Mouse (Mus musculus): Measurements from ENCODE around the gene Ackr2. TPM values are rescaled to one million over a fixed set of nuclear protein-coding genes. Genes with fewer than 3 reads are reported as not detected.

Gene Ackr2
- total RNA-seq, 2 experiments from 2014 or later = 2.5 to 3.7 TPM

DNA sequence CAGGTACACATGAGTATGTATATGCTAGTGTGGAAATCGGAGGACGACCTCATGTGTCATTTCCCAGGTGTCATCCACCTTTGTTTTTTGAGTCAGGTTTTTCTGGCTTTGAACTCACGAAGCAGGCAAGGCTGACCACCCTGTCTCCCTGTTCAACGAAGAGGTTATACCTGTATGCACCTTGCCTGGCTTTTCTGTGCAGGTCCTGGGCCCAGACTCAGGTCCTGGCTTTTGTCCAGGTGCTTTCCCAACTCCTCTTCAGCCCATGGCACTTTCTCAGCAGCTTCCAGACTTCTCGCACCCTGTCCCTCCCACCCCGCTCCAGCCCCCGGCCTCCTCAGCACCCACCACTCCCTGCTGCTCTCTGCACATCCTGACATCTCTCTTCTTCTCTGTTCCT is 13.0 kb downstream of the Ackr2 start:
- intact Hi-C loops (cut with DNase I) = no loop called here
- no peak for DNase-seq (ENCODE audit: low spot score)

DNA sequence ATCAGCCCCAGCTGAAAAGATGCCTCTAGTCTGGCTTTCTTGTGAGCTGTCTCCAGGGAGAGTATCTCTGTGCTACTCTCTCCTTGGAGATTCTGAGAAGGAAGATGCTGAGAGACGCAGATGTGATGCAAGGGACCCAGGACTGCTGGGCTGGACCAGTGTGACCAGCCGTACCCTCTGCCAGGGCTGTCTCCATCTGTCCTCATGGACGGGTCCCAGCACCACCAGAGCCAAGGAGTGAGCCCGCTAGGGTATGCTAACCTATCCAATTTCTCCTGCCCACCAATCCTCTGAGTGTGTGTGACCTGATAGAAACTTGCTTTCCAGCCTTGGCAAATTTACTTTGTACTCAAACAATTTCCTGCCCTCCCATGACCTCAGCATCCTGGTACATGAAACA is 14.6 kb downstream of the Ackr2 start:
- intact Hi-C loops (cut with DNase I) = no loop called here
- no peak for DNase-seq (ENCODE audit: low spot score)

DNA sequence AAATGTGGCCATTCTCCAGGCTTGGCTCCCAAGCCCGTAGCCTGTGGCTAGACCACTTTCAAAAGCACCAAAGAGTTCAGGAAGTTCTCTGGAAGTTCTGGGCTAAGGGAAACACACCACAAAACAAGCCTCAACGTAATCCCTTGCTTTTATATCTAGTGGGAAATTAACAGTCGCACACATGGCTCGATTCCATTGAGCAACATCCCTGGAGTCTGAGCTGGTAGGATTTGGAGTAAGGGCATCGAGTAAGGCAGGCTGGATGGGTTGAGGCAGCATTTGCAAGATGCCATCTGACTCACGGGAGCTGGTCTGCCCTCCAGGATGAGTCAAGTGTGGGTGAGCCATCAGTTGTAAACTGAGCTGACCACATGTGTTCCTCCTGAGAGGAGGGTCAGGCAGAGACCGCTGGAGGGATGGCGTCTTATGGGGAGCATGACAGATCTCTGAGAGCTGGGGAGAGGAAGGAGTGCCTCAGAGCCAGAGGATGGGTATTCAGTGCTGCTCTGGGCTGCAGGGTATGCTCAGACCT is 16.1 kb downstream of the Ackr2 start:
- no peak for DNase-seq (ENCODE audit: low spot score)
- intact Hi-C loops (cut with DNase I) = no loop called here

DNA sequence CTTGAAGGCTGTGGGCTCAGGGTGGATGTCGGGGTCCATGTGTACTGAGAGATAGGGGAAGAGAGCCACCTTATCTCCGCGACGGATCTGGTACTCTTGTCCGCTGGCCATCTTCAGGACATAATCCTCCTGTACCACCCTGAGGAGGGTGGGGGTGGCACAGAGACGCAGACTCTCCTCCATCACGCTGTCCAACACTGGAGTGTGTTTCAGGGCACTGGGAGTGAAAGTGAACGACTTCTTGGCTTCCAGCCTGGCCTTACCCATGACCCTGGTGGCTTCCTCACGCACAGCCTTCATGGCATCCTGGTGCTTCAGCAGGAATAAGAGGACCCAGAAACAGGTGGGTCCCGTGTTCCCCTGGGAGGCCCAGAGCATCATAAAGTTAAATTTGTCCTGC is 16.9 kb downstream of the Ackr2 start:
- no peak for DNase-seq (ENCODE audit: low spot score)
- intact Hi-C loops (cut with DNase I) = no loop called here

DNA sequence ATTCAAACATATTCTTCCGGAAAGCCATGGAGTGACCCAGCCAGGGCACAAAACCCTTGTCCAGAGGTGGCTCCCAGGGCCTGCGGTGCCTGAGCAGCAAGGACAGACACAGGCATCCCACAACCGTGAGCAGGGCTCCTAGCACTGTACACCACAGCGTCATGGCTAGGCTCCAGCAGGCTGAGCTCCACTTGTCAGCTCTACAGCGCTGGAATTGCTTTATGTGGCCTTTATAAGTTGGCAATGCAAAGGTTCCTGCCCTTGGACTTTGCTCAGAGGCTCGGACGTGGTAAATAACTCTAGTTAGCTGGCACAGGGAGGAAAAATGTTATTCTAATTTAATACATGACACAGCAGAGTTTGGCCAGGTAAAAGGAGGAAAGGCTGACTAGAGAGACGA is 17.9 kb downstream of the Ackr2 start, which contains the start of gene Cyp8b1:
Gene Cyp8b1, minus strand, starts transcription at position 204 of the 400 bp plus-strand sequence.
- intact Hi-C loops (cut with DNase I) = no loop called here
- no peak for DNase-seq (ENCODE audit: low spot score)

DNA sequence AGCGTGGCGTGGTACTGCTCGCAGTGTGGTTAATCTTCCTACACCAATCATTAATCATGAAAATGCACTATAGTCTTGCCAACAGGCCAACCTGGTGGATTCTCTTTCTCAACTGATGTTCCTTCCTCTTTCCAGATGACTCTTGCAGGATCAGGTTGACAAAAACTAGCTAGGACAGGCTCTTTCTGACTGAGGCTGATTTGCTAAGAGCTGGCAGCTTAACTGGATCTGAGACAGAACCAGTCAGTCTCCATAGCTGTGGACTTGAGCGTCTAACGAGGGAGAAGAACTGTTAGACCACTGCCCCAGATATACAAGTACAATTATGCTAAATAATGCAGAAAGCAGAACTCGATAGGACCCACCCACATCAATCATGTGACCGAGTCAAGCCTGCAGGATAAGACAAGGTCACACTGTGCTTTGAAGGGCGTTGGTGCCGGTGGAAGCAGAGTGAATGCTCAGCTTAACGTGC is 20.9 kb downstream of the Ackr2 start:
- intact Hi-C loops (cut with DNase I) = no loop called here
- no peak for DNase-seq (ENCODE audit: low spot score)

DNA sequence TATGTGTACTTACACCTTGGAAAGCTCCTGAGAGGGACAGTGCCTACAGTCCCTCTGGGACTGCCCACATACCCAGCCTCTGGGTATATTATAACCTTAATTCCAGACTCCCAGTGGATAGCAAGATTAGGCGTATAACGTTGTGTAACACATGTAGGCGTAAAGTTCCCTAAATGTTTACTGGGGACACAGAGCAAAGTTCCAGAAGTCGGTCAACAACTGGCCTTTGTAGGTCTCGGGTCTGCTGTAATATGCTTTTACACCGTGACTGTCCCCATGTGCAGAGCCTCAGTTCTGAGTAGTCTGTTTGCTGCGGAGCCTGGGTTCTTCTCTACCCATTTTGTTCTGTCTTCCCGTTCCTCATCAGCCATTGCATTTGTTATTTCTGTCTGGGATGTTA is 25.3 kb downstream of the Ackr2 start:
- DNase-seq (ENCODE audit: low spot score) = no peak
- intact Hi-C loops (cut with DNase I) = no loop called here

DNA sequence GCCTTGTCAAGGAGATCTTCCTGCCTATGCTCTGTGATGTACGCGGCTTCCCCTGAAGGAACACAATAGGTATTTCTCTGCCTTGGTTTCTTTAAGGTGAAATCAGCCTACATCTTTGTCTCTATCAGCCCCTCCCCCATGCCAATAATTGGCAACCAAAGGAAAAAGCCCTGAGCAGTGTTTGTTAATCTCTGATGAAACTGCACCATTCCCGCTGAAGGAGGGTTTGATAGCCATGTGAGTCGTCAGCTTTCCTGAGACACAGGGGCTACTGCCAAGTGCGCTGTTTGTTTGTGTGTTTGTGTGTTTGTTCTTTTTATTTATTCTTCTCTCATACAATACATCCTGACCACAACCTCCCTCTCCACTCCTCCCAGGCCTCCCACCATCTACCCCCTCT is 25.8 kb downstream of the Ackr2 start:
- intact Hi-C loops (cut with DNase I) = no loop called here

DNA sequence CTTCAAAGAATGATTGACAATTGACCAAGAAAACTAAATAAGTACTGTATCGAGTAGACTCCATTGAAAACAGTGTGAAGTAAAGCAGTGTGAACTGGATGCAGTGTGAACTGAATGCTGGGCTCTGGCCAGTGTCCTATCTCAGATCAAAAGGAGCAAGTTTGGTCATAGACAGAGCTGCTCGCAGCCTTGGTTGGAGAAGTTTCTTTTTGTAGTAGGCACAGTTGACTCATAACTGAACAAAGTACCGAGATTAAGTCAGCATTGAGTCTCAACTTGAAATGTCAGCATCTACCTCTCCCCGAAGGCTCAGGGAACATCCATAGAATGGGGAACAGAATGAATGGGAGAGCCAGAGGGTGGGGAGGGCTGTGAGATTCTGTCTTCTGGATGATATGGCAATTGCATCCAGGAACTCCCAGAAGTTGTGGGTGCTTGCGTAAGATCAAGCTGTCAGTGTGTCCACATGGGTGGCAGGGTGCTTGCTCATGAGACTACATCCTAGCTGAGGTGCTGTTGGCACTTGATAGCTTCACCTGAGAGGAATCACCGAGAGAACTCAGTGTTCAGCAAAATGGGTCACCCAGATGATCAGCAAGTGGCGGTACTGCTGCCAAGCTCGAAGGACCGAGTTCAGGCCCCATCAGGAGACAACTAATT is 26.9 kb downstream of the Ackr2 start:
- DNase-seq (ENCODE audit: low spot score) = no peak
- intact Hi-C loops (cut with DNase I) = no loop called here

More for the DNA sequence above, 25.8 kb downstream of the Ackr2 start:
- DNase-seq (ENCODE audit: low spot score) = no peak

DNA sequence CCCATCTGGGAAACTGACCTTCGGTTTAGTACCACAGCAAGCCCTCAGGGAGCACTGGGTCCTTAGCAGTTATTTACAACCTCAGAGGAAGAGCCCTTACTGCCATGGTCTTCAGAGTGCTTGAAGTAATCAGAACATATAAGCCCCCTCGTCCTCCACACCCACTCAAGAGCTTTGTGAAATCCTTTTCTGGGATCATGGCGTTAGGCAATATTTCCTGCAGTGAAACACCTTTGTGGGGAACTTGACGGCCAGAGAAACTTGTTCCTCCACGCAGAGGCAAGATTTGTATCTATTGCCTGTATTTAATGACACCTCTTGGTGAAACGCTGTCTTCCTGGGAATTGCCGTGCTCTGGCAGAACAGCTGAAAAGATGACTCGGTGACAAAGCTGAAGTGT is 27.8 kb downstream of the Ackr2 start:
- DNase-seq (ENCODE audit: low spot score) = no peak
- intact Hi-C loops (cut with DNase I) = no loop called here

DNA sequence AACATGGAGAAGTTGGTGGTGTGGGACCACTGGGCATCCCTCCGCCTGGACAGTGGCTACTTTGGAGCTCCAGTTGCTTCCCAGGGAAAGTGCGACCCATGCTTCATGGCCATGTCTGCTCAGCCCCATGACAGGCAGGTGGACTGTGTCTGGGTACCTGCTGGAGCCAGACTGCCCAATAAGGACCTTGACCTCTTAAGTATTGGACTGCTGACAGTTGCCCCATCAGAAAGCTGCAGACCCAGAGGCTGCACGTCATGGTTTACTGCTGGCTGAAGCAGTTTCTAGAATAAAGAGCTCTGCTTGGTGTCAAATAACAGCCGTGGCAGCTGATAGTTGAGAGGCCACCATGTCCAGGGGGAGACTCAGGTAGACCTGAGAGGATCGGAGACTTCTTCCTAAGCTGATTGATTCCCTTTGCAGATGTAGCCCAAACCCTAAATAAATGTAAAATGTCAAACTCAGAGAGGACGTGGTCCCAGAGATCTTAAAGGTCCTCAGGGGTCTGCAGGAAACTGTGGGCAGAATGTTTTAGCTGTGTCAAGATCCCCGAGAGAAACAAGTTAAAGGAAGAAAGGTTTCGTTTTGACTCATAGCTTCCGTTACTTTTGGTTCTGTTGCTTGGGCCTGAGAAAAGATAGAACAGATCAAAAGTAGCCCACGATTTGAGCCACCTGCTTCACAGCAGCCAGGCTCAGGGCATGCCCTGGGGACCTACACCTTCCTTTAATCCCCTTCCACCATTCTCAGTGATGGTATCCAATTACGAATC is 28.7 kb downstream of the Ackr2 start:
- no peak for DNase-seq (ENCODE audit: low spot score)
- intact Hi-C loops (cut with DNase I) = no loop called here

DNA sequence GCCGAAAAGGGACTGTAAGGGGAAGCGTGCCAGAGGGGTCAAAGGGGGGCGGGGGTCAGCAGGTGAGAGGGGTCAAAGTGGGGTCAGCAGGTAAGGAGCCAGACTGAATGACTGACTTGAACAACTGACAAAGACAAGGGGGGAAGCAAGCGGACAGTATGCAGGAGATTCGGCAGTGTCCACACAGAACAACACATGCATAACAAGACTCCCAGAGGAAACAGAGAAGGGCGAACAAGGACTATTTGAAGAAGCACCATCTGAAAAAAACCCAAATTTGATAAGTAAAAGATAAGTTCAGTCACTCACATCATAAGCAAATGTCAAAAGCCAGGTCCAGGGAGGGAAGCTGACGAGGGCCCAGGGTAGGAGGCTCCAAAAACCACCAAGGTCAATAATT is 29.6 kb downstream of the Ackr2 start:
- intact Hi-C loops (cut with DNase I) = no loop called here
- no peak for DNase-seq (ENCODE audit: low spot score)

DNA sequence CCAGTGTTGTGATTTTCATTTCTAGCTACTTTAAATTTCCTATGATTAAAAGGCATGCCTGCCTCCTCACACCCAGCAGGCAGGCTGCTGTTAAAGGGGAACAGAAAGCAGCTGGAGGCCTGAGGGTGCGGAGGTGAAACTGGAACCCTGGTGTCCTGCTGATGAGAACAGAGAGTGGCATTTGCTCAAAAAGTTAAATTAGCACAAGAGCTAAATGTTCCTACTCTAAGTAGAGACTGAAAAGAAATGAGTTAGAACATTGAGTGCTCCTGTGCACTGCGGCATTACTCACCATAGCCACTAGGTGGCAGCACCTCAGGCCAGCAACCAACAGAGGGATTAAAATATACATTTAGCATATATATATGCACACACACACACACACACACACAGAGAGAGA is 30.3 kb downstream of the Ackr2 start:
- DNase-seq (ENCODE audit: low spot score) = no peak
- intact Hi-C loops (cut with DNase I) = no loop called here

DNA sequence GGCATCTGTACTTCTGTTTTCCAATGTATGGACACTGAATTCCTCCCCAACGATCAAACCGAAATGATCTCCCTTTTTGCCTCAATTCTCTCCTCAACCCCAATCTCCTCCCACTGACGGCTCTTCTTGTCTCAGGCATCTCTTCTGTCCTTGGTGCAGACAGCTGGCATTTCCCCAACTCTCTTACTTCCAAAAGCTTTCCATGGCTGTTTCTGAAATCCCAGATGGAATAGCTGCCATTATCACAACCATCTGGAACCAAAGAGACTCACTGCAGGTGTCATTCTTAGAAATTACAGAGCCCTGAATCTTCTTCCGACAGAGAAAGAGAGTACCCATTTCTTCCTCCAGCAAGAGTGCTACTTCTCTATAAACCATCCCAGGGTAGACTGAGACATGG is 36.7 kb downstream of the Ackr2 start:
- no peak for DNase-seq (ENCODE audit: low spot score)
- intact Hi-C loops (cut with DNase I) = no loop called here

DNA sequence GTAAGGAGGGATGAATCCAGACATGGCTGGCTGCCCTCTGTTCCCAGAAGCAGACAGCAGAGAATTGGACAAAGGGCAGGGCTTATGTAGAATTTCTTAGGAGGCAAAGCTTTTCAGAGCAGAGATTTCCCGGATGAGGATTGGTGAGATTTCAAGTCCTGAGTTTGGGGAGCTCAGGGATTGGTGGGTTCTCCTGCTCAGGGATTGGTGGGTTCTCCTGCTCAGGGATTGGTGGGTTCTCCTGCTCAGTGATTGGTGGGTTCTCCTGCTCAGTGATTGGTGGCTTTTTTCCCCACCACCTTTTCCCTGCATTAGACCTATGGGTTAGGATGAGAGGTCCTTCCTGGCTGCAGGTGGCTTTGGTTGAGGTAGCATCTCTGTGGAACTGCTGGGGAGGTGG is 38.8 kb downstream of the Ackr2 start:
- DNase-seq (ENCODE audit: low spot score) = no peak
- intact Hi-C loops (cut with DNase I) = no loop called here

DNA sequence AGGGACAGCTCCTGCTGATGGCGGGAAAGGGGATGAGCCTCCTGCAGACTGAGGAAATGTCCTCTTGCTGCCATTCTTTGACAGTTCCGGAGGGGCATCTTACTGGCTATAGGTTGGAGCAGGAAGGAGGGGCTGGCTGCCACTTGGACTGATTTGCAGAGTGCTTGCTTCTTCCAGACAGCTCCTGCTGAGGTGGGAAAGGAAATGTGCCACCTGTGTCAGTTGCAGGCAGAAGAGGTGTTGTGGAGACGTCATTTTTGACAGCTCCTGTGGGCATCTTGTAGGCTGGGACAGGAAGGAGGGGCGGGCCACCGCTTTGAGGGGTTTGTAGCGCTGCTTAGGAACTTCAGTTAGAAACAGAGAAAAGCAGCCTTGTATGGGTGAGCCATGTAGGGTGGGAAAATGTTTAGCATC is 39.3 kb downstream of the Ackr2 start:
- intact Hi-C loops (cut with DNase I) = no loop called here
- no peak for DNase-seq (ENCODE audit: low spot score)

DNA sequence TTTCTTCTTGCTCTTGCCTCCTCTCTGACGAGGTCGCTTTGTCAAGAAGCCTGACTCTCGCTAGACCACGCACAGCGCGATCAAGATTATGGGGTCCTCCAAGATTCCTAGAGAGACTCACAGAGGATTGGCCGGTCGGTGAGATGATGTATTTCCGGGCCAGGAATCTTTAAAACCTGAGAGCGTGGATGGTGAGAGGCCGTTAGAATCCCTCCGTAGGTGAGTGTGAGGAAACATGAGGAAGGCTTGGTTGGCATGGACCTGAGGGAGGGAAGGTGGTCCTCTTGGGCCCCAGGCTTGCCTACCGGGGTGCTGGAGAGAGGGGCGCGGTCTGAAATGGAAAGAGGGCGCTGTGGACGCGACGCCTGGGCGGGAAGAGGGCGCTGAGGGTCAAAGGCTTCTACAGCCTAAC is 39.8 kb downstream of the Ackr2 start:
- DNase-seq (ENCODE audit: low spot score) = no peak
- intact Hi-C loops (cut with DNase I) = no loop called here

DNA sequence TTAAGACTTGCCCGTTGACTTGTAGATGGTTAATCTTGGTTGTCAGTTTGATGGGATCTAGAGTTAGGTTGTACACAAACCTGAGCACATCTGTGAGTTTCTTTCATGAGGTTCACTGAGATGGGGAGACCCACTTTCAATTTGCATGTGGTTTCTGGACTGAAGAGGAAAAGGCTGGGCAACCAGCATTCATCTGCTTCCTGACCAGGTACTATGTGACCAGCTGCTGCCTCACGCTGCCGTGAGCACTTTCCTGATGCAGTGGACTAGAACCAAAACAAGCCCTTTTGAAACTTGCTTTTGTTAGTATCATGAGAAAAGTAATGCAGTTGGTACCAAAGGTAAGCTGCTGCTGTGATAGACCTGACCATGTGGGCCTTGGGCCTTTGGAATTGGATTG is 44.9 kb downstream of the Ackr2 start:
- no peak for DNase-seq (ENCODE audit: low spot score)

DNA sequence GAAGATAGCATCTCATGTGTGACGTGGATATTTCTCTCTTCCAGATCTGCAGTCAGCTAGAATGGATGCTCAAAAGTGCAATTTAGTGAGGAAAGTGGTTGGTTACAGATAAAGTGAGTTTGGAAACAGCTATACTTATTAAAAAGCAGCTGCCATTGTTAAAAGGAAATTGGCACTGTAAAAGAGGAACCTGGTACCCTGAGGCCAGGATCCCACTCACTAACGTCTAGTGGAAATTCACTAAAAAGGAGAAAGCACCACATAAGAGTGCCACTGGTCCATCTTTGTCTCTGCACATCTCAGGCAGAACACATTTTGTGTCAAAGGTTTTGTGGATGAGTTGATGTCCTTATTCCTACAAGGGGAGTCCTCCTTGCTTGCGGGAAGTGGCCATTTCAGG is 45.5 kb downstream of the Ackr2 start:
- no peak for DNase-seq (ENCODE audit: low spot score)
- intact Hi-C loops (cut with DNase I) = no loop called here

More for the DNA sequence above, 44.9 kb downstream of the Ackr2 start:
- intact Hi-C loops (cut with DNase I) = no loop called here

DNA sequence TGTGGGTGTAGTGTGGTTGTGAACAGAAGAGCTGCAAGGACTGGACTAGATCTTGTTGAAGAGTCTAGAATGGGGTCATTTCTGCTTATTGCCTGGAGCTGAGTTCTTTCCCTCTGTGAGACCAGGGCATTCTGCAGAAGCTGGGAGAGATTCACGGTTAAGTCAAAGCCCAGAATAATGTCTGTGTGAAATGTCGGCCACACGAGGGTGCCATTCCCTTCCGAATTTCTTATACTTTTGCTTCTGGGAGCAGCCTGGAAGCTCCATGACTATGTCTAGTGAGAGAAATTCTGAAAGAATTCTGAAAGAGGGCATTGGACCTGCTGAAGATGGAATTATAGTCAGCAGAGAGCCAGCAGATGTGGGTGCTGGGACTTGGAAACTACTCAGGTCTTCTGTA is 49.6 kb downstream of the Ackr2 start:
- DNase-seq (ENCODE audit: low spot score) = no peak
- intact Hi-C loops (cut with DNase I) = loop anchor here (1.0 to 5.0 kb wide), 3 partner anchors 38 to 300 kb away; no protein-coding TSS in a partner anchor

DNA sequence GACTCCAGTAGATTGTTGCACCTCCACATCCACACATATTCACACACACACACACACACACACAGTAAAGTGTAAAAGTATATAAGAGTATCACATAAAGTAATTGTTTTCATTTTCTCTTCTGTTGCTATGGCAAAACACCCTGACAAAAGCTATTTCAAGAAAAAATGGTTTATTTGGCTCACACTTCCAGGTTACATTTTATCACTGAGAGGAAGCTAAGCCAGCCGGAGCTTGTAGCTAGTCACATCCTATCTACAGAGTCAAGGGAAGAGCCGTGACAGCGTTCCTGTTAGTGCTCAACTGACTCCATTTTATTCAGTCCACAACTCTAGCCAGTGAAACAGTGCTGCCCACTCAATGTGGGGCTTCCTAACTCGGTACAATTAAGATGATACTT is 50.3 kb downstream of the Ackr2 start:
- intact Hi-C loops (cut with DNase I) = loop anchor here (5.0 kb wide), 2 partner anchors 274 to 299 kb away; no protein-coding TSS in a partner anchor
- DNase-seq (ENCODE audit: low spot score) = no peak

All from heart, postnatal 25 days (tissue).